Mouse (Mus musculus) heart, postnatal 0 days (tissue): Measurements from ENCODE around the gene Wee2.

Source experiments
- CTCF ChIP-seq: IDR thresholded peaks from 2 replicates; pipeline ENCODE4 v1.5.1; 2016; ENCODE audit warnings: antibody characterized with exemption, control low read depth, low read depth
- EP300 ChIP-seq: IDR thresholded peaks from 2 replicates; pipeline ENCODE4 v1.6.1; 2016; ENCODE audit warnings: antibody characterized with exemption, low read depth

GRCm38 (mm10) chr6:40448626-40449025 is 9.7 kb downstream of the Wee2 start:
- TF ChIP-seq EP300 (no peak), CTCF (no peak)
